Mouse (Mus musculus) ES-E14 (cell line): ENCODE measurements around the gene Mocs1. TPM values are rescaled to one million over a fixed set of nuclear protein-coding genes. Genes with fewer than 3 reads are reported as not detected.

Experiments used
- DNase-seq: peaks from one replicate; pipeline ENCODE4 v3.0.0-alpha.2; 2013; ENCODE audit warnings: low read depth, low spot score
- H3K27ac ChIP-seq: 2 replicates; pipeline ENCODE4 v1.5.1; 2012; ENCODE audit warnings: low read depth, mild to moderate bottlenecking, low read length, moderate library complexity, mixed read lengths; ENCODE audit not compliant: poor library complexity, insufficient read depth, severe bottlenecking
- H3K36me3 ChIP-seq: 2 replicates; pipeline ENCODE4 v1.6.1; 2012; ENCODE audit warnings: mild to moderate bottlenecking, low read length, moderate library complexity, mixed read lengths; ENCODE audit not compliant: control insufficient read depth, poor library complexity, insufficient read depth, severe bottlenecking
- H3K4me1 ChIP-seq, 2 experiments: fragments of 150-350 bp in 1 of 2; sonication (generic) in 1 of 2; 2 replicates each; pipeline ENCODE4 v1.6.1; 2012; ENCODE audit warnings: low read length in 2 of 2, mild to moderate bottlenecking in 1 of 2, mixed read lengths in 1 of 2; ENCODE audit not compliant: control insufficient read depth in 2 of 2, insufficient read depth in 2 of 2, poor library complexity in 1 of 2
- H3K4me3 ChIP-seq, 2 experiments: fragments of 150-350 bp in 1 of 2; sonication (generic) in 1 of 2; 2 replicates each; pipeline ENCODE4 v1.5.1; 2012; ENCODE audit warnings: low read length in 2 of 2, low read depth in 1 of 2, mild to moderate bottlenecking in 1 of 2, mixed read lengths in 1 of 2; ENCODE audit not compliant: insufficient read depth in 1 of 2, poor library complexity in 1 of 2, severe bottlenecking in 1 of 2
- H3K9ac ChIP-seq: 2 replicates; pipeline ENCODE4 v1.6.1; 2012; ENCODE audit warnings: low read depth, mild to moderate bottlenecking, low read length, mixed read lengths; ENCODE audit not compliant: poor library complexity, insufficient read depth, severe bottlenecking
- H3K9me3 ChIP-seq: fragments of 150-350 bp; sonication (generic); 2 replicates; pipeline ENCODE4 v1.6.1; 2012; ENCODE audit warnings: low read depth, mild to moderate bottlenecking, low read length; ENCODE audit not compliant: control insufficient read depth, insufficient read depth
- CHD2 ChIP-seq: IDR thresholded peaks from 2 replicates; pipeline ENCODE4 v1.6.1; 2014; ENCODE audit warnings: mild to moderate bottlenecking, low read depth, low read length, inconsistent platforms
- HCFC1 ChIP-seq: IDR thresholded peaks from 2 replicates; pipeline ENCODE4 v1.6.1; 2012; ENCODE audit warnings: low read length, inconsistent platforms, borderline replicate concordance; ENCODE audit not compliant: insufficient read depth
- MAFK ChIP-seq: IDR thresholded peaks from 2 replicates; pipeline ENCODE4 v1.6.1; 2014; ENCODE audit warnings: mild to moderate bottlenecking, low read depth, low read length, inconsistent platforms; ENCODE audit not compliant: insufficient read depth
- ZC3H11A ChIP-seq: IDR thresholded peaks from 2 replicates; pipeline ENCODE4 v1.6.1; 2012; ENCODE audit warnings: low read depth, mild to moderate bottlenecking, inconsistent platforms, low read length, borderline replicate concordance
- ZNF384 ChIP-seq: IDR thresholded peaks from 2 replicates; pipeline ENCODE4 v1.6.1; 2012; ENCODE audit warnings: low read depth, low read length, inconsistent platforms
- in situ Hi-C, 2 experiments: fragments of 600-800 bp; cut with MboI; formaldehyde crosslinking; loops; one replicate each; pipeline ENCODE4 v1.15.1; 2025; ENCODE audit warnings: low sequenced_read_pairs in 2 of 2, inconsistent platforms in 1 of 2; ENCODE audit not compliant: unreplicated experiment in 2 of 2
- total RNA-seq: library from RNA; depleted of rRNA; stranded (reverse); fragments of 300-350 nt; gene quantifications from 2 replicates; pipeline ENCODE4 v1.2.3, GENCODE M21; 2012; rRNA removed

Mocs1 gene
- total RNA-seq, 1 experiment = 6.9 TPM

GRCm38 (mm10) chr17:49503246-49503900 lies 75.2 kb downstream of the Mocs1 start:
- H3K4me3 ChIP-seq = no peak overlapping the region
- no peak overlapping the region for H3K9ac ChIP-seq
- no peaks in the 10 kb centered on the region for H3K9me3 ChIP-seq
- DNase-seq = no peak
- in situ Hi-C loops = loop anchor here in 1 of 2 experiments (25.0 kb wide), 1 partner anchor 384 kb away; no protein-coding TSS in a partner anchor
- no peak overlapping the region for H3K27ac ChIP-seq
- TF ChIP-seq ZC3H11A (no peak), ZNF384 (no peak), HCFC1 (no peak), MAFK (no peak), CHD2 (no peak)
- no peaks in the 10 kb centered on the region for H3K36me3 ChIP-seq
- H3K4me1 ChIP-seq = peaks cover 0 to 4% of the 10 kb centered on the region in 2 experiments; a peak in 1 of 4 replicates

Other genes starting within 250 kb of the Mocs1 start
- gene Daam2, start 136.0 kb downstream of the Mocs1 start, total RNA-seq = 0.05 and 0.13 TPM in 2 replicates
- 0.36 and 0.53 TPM in 2 replicates for gene Kif6, start 186.8 kb downstream of the Mocs1 start, total RNA-seq